Mouse (Mus musculus): Measurements from ENCODE around the gene Vangl1. TPM values are rescaled to one million over a fixed set of nuclear protein-coding genes. Genes with fewer than 3 reads are reported as not detected.

Gene Vangl1
- polyA plus RNA-seq, 1 experiment: 25.4 TPM

DNA sequence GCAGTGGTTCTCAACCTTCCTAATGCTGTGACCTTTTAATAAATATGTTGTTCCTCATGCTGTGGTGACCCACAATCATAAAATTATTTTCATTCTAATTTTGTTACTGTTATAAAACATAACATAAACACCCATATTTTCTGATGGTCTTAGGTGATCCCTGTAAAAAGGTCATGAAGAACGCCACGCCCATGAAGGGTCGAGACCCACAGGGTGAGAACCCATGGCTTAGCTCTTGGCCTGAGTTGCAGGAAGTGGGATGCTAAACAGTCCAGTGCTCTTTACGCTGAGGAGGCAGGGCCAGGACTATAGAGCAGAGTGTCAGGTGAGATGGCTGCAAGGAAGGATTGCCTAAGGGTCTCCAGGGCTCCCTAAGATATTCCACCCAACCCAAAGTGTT is 10.2 kb upstream of the Vangl1 start:
- no peaks in the 10 kb centered on the region for H3K79me3 ChIP-seq (ENCODE audit: low read depth)
- H3K27me3 ChIP-seq (ENCODE audit: control insufficient read depth, insufficient read depth, insufficient read length): no peaks in the 10 kb centered on the region
- no peak for TF ChIP-seq MYOG (IDR thresholded peaks at IDR 0.05; ENCODE audit: control insufficient read depth, extremely low read depth, insufficient read length)
- TF ChIP-seq FOSL1 (IDR thresholded peaks at IDR 0.05; ENCODE audit: insufficient read depth, low read length, poor library complexity, severe bottlenecking): no peak
- no peak for TF ChIP-seq CEBPB (IDR thresholded peaks at IDR 0.05; ENCODE audit: low read depth)
- TF ChIP-seq CTCF (IDR thresholded peaks at IDR 0.05; ENCODE audit: control insufficient read depth, insufficient read depth, insufficient read length): no peak
- TF ChIP-seq MAX (IDR thresholded peaks at IDR 0.05): no peak
- TF ChIP-seq MYOD1 (IDR thresholded peaks at IDR 0.05; ENCODE audit: control insufficient read depth, insufficient read length, low read depth): no peak
- no peak overlapping the region for H3K4me3 ChIP-seq (ENCODE audit: insufficient read depth, poor library complexity, severe bottlenecking)
- H3K79me2 ChIP-seq (ENCODE audit: control insufficient read depth, insufficient read depth): no peaks in the 10 kb centered on the region
- no peak overlapping the region for H3ac ChIP-seq (ENCODE audit: control insufficient read depth, insufficient read length, low read depth)
- H3K36me3 ChIP-seq (ENCODE audit: control insufficient read depth, insufficient read depth): no peaks in the 10 kb centered on the region

- Histone ChIP-seq H3K27me3 (ENCODE audit: control insufficient read depth, insufficient read depth, insufficient read length) (no peaks in the 10 kb centered on the region), H3K36me3 (ENCODE audit: control insufficient read depth, insufficient read depth) (no peaks in the 10 kb centered on the region), H3K79me2 (ENCODE audit: control insufficient read depth, insufficient read depth) (no peaks in the 10 kb centered on the region), H3ac (ENCODE audit: control insufficient read depth, insufficient read length, low read depth) (no peak overlapping the region), H3K79me3 (ENCODE audit: low read depth) (no peaks in the 10 kb centered on the region), H3K4me3 (ENCODE audit: insufficient read depth, poor library complexity, severe bottlenecking) (no peak overlapping the region)
- TF ChIP-seq USF1 (IDR thresholded peaks at IDR 0.05; ENCODE audit: low read depth) (no peak), MYOG (IDR thresholded peaks at IDR 0.05; ENCODE audit: control insufficient read depth, extremely low read depth, insufficient read length) (no peak)
Observed at GRCm38 (mm10) chr3:102214299-102214698, 9.8 kb upstream of the Vangl1 start.

DNA sequence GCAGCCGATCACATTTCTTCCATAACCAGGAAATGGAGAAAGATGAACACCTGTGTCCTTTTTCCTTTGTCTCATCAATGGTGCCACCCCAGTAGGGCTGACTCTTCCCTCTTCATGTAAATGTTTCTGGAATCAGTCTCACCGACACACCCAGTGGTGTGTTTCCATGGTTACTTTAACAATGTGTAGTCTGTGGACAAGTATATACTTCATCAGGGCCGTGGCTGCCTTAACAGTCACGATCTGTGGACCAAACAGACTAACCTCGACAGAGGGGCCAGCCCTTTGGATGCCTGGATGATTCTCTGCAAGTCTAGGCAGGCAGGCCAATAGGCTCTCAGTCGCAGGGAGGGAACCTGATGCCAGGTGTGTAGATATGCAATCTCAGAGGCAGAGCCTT is 8.4 kb upstream of the Vangl1 start:
- no peak for TF ChIP-seq MAX (IDR thresholded peaks at IDR 0.05)
- no peak for TF ChIP-seq USF1 (IDR thresholded peaks at IDR 0.05; ENCODE audit: low read depth)
- TF ChIP-seq MYOG (IDR thresholded peaks at IDR 0.05; ENCODE audit: control insufficient read depth, extremely low read depth, insufficient read length): no peak
- no peak for TF ChIP-seq MYOD1 (IDR thresholded peaks at IDR 0.05; ENCODE audit: control insufficient read depth, insufficient read length, low read depth)
- no peak for TF ChIP-seq FOSL1 (IDR thresholded peaks at IDR 0.05; ENCODE audit: insufficient read depth, low read length, poor library complexity, severe bottlenecking)
- TF ChIP-seq CEBPB (IDR thresholded peaks at IDR 0.05; ENCODE audit: low read depth): no peak
- Histone ChIP-seq H3K79me2 (ENCODE audit: control insufficient read depth, insufficient read depth) (no peaks in the 10 kb centered on the region), H3ac (ENCODE audit: control insufficient read depth, insufficient read length, low read depth) (no peak overlapping the region), H3K4me3 (ENCODE audit: insufficient read depth, poor library complexity, severe bottlenecking) (no peak overlapping the region), H3K27me3 (ENCODE audit: control insufficient read depth, insufficient read depth, insufficient read length) (no peaks in the 10 kb centered on the region), H3K79me3 (ENCODE audit: low read depth) (no peaks in the 10 kb centered on the region), H3K36me3 (ENCODE audit: control insufficient read depth, insufficient read depth) (no peaks in the 10 kb centered on the region)

DNA sequence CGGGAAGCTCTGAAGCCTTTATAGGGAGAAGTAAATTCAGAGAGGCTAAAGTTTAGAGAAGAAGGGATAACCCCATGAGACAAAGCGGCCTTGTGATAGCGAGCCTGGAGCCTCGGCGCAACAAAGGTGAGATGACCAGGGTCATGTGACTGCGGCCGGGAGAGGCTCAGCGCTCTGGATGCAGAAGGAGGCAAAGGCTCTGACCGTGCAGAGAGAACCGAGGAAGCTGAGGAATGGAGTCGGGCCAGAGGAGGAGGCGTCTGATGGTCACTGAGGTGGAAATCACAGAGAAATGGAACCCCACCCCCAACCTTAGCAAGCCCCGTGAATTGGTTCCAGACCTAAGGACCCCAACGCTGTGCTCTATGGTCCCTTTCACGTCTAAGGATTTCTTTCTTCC is 7.8 kb upstream of the Vangl1 start:
- no peaks in the 10 kb centered on the region for H3K79me2 ChIP-seq (ENCODE audit: control insufficient read depth, insufficient read depth)
- H3ac ChIP-seq (ENCODE audit: control insufficient read depth, insufficient read length, low read depth): no peak overlapping the region
- H3K27me3 ChIP-seq (ENCODE audit: control insufficient read depth, insufficient read depth, insufficient read length): no peaks in the 10 kb centered on the region
- H3K4me3 ChIP-seq (ENCODE audit: insufficient read depth, poor library complexity, severe bottlenecking): no peak overlapping the region
- H3K79me3 ChIP-seq (ENCODE audit: low read depth): no peaks in the 10 kb centered on the region
- no peaks in the 10 kb centered on the region for H3K36me3 ChIP-seq (ENCODE audit: control insufficient read depth, insufficient read depth)
- TF ChIP-seq FOSL1 (IDR thresholded peaks at IDR 0.05; ENCODE audit: insufficient read depth, low read length, poor library complexity, severe bottlenecking) (no peak), MYOG (IDR thresholded peaks at IDR 0.05; ENCODE audit: control insufficient read depth, extremely low read depth, insufficient read length) (no peak), USF1 (IDR thresholded peaks at IDR 0.05; ENCODE audit: low read depth) (no peak), CEBPB (IDR thresholded peaks at IDR 0.05; ENCODE audit: low read depth) (no peak), CTCF (IDR thresholded peaks at IDR 0.05; ENCODE audit: control insufficient read depth, insufficient read depth, insufficient read length) (no peak), MYOD1 (IDR thresholded peaks at IDR 0.05; ENCODE audit: control insufficient read depth, insufficient read length, low read depth) (no peak), MAX (IDR thresholded peaks at IDR 0.05) (no peak)

GRCm38 (mm10) chr3:102211340-102211739 is 6.8 kb upstream of the Vangl1 start:
- H3K36me3 ChIP-seq (ENCODE audit: control insufficient read depth, insufficient read depth): no peaks in the 10 kb centered on the region
- peak; percentile 67 for TF ChIP-seq FOSL1 (IDR thresholded peaks at IDR 0.05; ENCODE audit: insufficient read depth, low read length, poor library complexity, severe bottlenecking)
- TF ChIP-seq CTCF (IDR thresholded peaks at IDR 0.05; ENCODE audit: control insufficient read depth, insufficient read depth, insufficient read length): no peak
- TF ChIP-seq MYOD1 (IDR thresholded peaks at IDR 0.05; ENCODE audit: control insufficient read depth, insufficient read length, low read depth): peak; percentile 85

DNA sequence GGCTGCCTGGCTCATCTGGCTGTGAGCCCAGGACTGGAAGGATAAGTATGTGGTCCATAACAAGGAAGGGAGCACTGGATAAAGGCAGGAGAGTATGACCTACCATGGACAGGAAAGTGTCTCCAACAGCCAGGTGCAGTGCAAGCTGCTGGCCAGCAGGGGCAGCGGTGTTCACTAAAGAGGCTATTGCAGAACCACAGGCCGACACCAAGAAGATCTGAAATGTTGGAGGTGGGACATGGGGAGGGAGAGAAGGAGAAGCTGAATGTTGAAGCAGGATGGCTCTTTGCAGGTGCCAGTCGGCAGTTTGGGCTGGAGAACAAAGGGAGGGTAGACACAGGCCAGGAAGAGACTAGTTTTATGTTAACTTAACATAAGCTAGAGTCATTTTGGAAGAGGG is 6.3 kb upstream of the Vangl1 start:
- no peak for TF ChIP-seq MYOG (IDR thresholded peaks at IDR 0.05; ENCODE audit: control insufficient read depth, extremely low read depth, insufficient read length)
- TF ChIP-seq CTCF (IDR thresholded peaks at IDR 0.05; ENCODE audit: control insufficient read depth, insufficient read depth, insufficient read length): no peak
- no peak for TF ChIP-seq USF1 (IDR thresholded peaks at IDR 0.05; ENCODE audit: low read depth)
- no peak for TF ChIP-seq MYOD1 (IDR thresholded peaks at IDR 0.05; ENCODE audit: control insufficient read depth, insufficient read length, low read depth)
- no peak for TF ChIP-seq CEBPB (IDR thresholded peaks at IDR 0.05; ENCODE audit: low read depth)
- TF ChIP-seq FOSL1 (IDR thresholded peaks at IDR 0.05; ENCODE audit: insufficient read depth, low read length, poor library complexity, severe bottlenecking): no peak
- Histone ChIP-seq H3ac (ENCODE audit: control insufficient read depth, insufficient read length, low read depth) (no peak overlapping the region), H3K79me2 (ENCODE audit: control insufficient read depth, insufficient read depth) (no peaks in the 10 kb centered on the region), H3K36me3 (ENCODE audit: control insufficient read depth, insufficient read depth) (no peaks in the 10 kb centered on the region), H3K4me3 (ENCODE audit: insufficient read depth, poor library complexity, severe bottlenecking) (no peak overlapping the region), H3K79me3 (ENCODE audit: low read depth) (no peaks in the 10 kb centered on the region), H3K27me3 (ENCODE audit: control insufficient read depth, insufficient read depth, insufficient read length) (no peaks in the 10 kb centered on the region)

More at GRCm38 (mm10) chr3:102211340-102211739, 6.8 kb upstream of the Vangl1 start:
- Histone ChIP-seq H3ac (ENCODE audit: control insufficient read depth, insufficient read length, low read depth) (no peak overlapping the region), H3K4me3 (ENCODE audit: insufficient read depth, poor library complexity, severe bottlenecking) (no peak overlapping the region), H3K79me2 (ENCODE audit: control insufficient read depth, insufficient read depth) (no peaks in the 10 kb centered on the region), H3K27me3 (ENCODE audit: control insufficient read depth, insufficient read depth, insufficient read length) (no peaks in the 10 kb centered on the region), H3K79me3 (ENCODE audit: low read depth) (no peaks in the 10 kb centered on the region)
